Mouse (Mus musculus) lung, postnatal 36 days (tissue): ENCODE measurements around the gene Wdr92.
A peak's percentile ranks its signal among the peaks of the same experiment; 100 is the strongest.

ENCODE experiments used
- DNase-seq: peaks from one replicate; pipeline ENCODE4 v3.0.0; 2022; ENCODE audit warnings: mixed read lengths

Wdr92 gene

DNA sequence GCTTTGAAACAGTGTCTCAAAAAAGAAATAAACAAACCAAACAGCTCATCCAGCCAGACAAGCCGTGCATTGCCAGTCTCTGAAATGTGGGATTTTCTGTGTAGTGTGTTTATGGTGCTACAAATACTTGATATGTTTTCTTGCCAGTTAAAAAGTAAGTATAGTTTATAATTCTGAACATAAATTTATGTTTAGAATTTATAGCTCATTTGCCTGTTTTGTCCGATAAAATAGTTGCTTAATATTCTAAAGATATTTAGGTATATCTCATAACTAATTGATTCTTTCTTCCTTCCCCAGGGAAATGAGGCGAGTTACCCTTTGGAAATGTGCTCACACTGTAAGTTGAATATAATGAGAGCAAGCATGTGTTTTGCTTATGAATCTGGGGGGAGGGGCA lies at the start of gene Wdr92:
Wdr92 (plus strand) TSS at position 301 of the 400 bp plus-strand sequence.
- DNase-seq: no peak

DNA sequence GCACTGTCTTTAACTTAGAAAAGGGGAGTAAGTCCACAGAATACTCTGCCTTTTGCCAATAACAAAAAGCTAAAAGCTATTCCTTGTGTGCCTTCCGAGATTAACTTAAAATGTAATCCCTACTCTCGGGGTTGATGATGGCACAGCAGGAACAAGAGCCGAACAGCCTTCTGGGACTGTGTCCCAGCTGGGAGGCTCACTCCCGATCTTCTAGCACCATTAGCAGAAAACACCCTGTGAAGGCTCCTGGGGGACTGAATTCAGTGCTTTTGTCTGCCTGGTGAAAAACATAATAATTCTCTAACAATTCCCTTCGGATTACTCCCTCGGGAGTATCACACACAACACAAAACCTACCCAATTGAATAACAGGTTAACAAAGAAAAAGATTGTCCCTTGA lies 46.3 kb upstream of the Wdr92 start:
- no peak for DNase-seq

DNA sequence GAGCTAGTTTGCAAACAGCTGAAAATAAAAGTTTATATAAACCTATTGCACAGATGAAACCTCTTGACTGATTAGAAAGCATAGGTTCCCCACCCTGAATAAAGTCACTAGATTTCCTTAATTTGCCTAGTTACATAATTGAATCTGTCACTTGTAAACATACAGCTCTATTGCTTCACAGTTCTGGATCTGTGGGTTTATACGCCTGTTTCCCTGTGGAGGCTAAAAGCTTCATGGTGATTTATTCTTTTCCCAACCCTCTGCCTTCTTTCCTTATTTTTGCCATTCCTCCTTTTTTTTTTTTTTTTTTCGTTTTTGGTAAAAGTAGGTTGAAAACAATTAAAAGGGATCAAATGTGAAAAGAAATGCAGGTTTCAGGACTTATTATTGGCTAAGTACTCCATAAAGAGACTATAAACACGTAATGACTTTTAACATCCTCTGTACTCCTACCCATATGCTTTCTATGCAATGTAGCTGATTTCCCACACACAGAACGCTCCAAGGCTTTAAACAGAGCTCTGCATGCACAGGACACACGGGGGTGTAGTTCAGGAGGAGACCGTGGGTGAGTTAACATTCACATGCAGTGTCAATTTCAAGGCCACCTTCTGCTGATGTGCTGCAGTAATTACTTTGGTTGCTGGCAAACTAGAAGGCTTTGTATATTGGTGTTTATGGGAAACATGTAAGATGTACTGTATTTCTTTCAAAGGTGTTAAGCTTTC lies 43.4 kb upstream of the Wdr92 start:
- no peak for DNase-seq

DNA sequence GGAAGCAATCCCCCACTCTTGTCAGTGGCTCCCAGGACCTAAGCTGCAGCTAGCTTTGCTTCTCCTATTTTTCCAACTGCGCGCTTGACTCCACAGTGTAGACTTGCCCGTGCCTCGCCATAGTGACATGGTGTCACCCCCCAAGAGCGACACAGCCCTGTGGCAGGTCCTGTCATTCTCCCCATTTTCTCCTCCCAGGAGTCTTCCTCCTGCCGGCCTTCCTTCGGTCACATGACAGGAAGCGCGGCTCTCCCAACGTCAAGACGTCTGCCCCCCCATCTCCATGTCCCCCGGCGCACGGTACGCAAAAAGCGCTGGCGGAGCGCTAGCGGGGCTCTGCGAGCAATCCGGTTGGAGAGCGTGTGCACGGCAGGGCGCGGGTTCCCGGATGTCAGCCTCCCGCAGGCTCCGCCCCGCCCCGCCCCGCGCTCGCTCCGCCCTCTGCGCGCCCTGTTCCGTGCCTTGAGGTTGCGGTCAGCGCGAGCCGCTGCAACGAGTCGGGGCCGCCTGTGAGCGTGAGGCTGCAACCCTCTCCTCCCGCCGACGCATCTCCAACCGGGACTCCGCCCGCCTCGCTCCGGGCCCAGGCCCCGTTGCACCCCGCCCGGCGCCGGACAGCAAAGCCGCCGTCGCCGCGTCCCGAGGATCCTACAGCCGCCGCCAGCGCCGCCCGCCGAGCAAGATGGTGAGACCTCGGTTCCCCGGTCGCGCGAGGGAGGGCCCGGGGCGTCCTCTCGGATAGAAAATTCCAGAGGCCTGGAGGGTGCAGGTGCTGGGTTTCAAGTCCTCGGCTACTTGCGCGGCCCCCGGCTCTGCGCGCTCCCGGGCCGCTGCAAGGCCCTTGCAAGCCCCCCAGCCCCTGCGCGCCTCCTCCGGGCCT lies 22.8 kb upstream of the Wdr92 start, which contains the start of gene Ppp3r1:
Ppp3r1 (plus strand) TSS at position 406 of the 880 bp plus-strand sequence.
- DNase-seq: peak; percentile 97

DNA sequence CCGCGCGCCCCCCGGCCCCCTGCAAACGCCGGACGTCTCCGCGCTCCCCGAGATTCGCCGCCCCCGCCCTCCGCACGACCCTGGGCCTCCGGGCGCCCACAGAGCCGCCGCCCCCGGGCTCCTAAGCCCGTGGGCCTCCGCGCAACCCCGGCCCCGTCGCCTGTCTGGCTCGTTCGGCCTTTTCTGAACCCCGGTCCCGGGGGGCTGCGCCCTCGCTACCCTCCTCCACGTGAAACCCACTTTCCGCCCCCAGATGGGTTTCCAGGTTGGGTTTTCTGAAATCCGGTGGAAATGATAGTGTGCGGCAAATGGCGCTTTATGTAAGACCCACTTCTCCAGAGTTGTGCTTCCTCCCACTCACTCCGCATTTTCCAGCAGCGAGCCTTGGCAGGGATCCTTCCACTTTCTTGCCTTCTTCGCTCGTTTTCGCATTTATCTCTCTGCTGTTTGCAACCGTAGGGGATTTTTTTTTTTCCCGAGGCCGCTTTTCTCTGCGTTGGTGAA lies 22.1 kb upstream of the Wdr92 start:
- DNase-seq: peak; percentile 40

DNA sequence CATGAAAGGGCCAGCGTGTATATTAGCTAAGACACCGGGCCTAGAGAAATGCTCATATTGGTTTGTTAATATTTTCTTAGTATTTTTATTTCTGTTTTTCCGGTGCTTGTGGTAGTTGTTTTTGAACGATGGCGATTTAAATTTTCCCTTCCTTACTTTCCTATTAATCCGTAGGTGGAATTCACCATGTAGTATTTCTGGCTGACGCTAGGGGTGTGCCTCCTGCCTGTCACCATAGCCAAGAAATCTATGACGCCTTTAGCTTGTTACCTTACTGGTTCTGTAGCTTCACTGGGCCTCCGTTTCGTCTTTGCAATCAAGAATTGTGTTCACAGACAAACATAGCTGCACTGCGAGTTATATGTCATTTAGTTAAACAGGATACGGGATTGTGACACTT lies 21.7 kb upstream of the Wdr92 start:
- peak; percentile 84 for DNase-seq

DNA sequence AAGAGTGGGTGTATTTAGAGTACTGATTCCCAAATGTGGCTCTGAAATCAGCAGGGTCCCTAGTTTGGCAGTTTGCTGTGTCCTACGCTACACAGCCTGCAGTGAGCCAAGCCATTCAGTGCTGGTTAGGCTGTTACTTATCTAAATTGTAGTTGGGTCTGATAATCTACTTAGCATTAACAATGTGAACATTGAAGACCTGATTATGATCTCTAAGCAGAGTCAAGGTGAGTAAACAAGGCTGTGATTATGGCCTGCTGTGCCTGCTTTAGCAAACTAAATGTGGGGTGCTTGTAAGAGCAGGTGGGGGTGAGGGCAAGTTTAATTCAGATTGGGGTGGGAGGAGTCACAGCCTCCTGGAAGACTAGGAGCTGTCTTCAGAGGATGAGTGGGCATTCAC lies 18.0 kb upstream of the Wdr92 start:
- DNase-seq: no peak

DNA sequence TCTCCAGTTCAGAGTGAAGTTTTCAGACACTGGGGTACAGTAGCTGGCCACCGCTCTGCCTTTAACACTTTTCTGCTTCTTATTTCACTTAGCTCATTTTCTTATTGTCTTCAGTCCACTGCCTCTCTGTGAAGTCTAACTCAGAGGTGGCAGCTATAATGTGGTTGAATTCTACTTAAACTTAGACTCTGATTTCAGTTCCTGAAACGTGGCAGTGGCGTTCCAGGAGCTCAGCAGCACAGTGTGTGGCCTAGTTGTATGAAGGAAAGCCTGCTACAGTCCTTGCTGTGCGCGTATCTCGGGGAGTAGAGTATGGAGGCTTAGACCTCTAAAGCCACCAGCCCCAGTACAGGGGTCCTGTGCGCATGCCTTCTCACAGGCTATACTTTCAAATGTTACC lies 15.3 kb upstream of the Wdr92 start:
- DNase-seq: no peak

DNA sequence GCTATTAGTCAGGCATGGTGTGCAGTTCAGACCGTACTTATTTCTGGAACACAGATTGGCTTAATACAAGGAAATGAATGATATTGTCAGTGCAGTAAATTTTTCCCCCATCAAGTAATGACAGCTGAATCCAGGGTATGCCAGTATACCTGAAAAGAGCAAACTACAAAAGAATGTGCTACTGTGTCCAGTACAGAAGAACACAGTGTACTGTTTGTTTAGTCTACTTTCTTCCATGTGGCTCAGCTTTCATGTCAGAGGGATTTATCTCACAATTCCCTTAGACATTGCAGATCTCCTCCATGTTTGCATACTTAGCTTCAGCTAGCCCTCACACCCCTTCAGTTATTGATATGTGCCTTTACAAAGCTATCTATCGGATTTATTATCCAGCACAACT lies 12.6 kb upstream of the Wdr92 start:
- DNase-seq: no peak

DNA sequence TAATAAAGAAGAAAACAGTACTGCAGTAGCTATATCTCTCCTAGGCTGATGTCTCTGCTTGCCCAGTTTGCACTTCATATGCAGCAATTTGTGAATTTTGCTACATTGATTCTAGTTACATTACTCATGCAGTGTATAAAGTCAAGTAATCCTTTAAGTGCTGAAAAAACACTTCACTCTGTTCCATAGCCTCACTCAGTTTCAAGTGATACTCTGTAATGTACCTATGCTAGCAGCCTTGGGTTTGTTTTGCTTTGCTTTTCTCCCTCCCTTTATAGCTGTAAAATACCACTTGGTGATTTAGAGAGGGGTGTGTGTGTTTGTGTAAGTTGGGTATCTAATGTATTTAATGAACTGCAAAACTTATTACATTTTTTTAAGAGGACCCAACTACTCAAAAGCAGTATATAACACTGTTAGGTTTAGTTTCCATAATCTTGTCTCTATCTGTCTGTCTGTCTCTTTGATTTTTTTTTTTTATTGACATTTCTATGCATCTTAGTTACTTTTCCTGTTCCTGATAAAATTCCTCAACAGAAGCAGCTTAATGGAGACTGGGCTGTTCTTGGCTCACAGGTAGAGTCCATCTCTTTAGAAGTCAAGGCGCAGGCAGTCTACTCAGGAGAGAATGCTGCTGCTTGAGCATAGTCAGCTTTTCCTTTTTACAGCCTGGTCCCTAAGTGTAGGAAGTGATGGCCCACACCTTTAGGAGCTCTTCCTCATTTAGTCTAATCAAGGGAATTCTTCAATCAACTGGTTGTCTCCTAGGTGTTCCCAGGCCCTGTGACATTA lies 10.8 kb upstream of the Wdr92 start:
- DNase-seq: peak; percentile 34

DNA sequence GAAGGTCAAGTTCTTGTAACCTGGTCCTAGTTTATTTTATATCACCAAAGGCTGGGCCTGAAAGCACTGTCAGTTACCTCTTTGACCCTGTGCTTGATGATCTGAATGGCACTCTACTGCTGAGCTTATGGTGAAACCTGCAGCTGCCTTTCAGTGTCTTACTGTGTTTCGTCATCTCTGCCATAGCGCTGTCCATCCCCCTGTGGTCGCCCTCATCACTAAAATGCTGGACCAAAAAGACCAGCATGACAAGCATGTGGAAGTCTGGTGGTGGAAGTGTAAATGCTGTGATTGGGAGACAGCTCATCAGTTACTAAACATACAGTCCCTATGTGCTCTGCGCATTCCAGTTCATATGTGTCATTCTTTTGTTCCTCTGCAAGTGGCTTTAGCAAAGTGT lies 9.6 kb upstream of the Wdr92 start:
- DNase-seq: no peak

DNA sequence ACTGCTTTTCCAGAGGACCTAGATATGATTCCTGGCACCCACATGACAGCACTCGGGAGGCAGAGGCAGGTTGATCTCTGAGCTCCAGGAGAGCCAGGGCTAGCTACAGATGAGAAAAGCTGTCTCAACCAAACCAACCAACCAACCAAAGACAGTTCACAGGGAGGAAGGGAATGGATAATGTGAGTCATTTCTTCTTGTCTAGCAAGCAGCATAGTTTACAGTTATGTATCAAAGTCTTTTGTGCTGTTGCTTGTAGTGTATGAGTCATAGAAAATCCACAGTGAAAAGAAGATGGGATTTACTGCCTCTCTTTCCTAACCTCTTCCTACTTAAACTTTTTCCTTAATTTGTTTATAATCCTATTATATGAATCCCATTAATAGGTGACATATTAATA lies 5.3 kb upstream of the Wdr92 start:
- DNase-seq: no peak

DNA sequence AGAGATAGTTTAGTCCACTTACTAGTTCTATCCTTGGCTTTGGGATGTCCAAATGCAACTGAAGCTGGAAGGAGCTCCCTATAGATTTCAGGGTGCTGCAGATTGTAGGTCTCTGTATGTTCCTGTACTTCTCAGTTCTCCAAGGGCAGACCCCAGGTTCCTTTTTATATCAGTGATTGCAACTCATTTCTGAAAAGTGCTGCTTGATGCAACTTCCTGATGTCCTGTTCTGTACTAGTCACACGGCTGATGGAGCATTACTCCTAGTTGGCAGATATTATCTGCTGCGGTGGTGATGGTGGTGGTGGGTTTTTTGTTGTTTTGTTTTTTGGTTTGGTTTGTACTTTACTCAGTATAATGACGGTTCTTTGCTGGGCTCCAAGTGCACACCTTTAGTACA lies 1.2 kb upstream of the Wdr92 start:
- DNase-seq: peak; percentile 17

DNA sequence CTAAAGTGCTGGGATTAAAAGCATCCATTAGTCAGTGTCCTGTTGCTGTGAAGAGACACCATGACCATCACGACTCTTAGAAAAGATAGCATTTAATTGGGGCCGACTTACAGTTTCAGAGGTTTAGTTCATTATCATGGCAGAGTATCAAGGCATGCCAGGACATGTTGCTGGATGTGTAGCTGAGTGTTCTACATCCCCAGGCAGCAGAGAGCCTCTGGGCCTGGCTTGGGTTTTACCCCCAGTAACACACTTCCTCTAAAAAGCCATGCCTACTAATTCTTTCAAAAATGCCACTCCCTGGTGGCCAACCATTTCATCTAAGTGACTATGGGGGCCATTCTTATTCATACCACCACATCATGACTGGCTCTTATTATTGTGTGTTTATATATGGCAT lies 1.3 kb downstream of the Wdr92 start:
- no peak for DNase-seq

DNA sequence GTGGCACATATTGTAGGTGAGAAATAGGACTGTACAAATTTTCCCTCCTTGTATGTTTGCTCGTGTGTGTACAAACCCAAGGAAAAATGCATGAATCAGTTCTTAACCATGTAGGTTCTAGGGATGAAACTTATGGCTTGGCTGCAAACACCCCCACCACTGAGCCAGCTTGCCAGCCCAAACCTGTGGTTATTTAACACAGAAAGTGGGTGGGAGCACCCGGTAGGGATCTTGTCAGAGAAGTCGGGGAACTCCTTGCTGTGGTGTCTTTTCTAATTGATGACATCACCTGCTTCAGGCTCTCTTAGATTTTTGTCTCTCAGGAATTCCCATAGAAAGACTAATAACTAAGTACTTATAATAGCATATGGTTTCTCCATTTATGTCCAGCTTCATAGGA lies 5.7 kb downstream of the Wdr92 start:
- no peak for DNase-seq

DNA sequence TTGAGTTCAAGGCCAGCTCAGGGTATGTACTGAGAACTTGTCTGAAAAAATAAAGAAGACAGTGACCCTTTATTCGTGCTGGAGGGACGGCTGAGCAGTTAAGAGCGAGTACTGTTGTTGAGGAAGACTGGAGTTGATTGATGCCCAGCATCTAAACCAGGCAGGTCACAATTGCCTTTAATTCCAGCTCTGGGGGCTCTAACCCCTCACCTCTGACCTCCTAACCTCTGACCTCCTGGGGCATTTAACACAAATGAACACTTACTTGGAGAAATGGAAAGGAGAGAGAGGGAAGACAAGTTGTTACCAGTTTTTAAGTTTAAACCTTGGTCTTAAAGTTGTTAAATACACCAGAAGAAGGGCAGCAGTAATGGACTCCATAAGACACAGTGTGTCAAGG lies 6.9 kb downstream of the Wdr92 start:
- DNase-seq: no peak

DNA sequence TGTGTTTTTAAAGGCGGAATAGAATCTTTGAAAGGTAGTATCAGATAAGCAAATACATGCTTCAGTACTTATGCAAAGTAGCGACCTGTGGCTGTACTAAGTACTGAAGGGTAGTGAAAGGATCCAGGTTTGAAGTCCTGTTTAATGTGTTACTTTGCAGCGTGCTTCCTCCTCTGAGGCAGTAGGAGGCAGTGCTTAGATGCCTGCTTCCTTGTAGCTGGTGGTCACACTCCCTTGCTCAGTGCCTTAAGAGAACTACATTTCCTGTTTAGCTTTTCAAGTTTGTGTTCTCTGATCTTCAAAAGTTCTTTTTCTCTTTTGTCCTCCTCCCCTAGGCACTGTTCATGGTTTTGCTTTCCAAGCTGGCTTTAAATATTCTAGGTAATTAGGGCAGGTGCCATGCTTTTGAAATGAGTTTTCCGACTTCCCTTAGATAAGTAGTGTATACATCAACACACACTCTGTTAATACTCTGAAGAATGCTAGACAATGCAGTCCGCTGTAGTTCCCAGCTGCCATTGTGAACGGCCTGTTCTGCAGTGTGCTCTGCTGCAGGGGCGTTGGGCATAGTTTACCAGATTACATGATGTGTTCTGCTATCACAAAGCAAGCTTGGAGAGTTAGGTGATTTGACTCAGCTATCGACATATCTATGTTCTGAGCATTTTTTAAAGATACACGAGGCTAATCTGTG lies 10.4 kb downstream of the Wdr92 start:
- peak; percentile 21 for DNase-seq

DNA sequence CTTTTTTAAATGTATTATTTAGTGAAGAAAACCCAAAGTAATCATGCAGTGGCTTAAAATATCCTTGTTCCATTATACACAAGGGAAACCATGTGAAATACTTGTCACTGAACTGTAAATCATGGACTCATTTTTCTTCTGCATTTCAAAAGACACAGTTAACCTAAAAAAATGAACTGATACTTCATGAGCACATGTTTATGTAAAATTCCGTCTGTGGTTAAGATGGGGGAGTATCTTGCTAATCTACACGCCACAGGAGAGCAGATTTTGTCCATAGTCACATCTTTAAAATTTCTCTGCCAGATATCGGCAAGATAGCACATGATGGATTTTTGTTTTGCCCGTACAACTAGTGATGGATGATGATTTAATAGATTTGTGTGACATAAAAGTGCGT lies 17.3 kb downstream of the Wdr92 start:
- no peak for DNase-seq

DNA sequence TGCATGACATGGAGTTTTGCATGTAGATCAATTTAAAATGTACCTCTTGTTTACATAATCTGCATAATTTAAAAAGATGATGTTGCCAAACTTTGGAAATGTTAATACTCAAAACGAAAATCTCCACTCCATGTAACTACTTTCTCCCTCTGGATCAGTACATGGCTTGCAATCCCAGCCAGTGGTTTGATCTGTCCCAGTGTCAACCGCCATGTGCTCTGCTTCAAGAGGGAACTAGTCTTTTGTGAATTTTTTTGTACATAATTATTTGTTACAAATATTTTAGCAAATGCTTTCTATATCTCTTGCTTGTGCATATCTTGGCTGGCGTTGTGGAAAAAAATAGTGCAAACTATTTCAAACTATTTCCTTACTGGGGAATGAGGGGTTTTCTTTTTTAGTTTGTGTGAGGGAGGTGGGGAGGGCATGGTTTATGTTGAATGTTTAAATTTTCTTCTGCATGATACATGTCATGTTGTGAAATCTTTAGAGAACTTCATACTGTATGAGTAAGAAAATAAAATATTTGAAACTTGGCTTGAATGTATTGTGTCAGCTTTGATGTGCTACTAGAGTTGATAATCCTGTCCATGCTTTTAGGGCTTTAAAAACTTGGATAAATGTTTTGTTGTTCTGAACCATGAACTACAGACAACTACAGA lies 18.1 kb downstream of the Wdr92 start:
- DNase-seq: no peak

DNA sequence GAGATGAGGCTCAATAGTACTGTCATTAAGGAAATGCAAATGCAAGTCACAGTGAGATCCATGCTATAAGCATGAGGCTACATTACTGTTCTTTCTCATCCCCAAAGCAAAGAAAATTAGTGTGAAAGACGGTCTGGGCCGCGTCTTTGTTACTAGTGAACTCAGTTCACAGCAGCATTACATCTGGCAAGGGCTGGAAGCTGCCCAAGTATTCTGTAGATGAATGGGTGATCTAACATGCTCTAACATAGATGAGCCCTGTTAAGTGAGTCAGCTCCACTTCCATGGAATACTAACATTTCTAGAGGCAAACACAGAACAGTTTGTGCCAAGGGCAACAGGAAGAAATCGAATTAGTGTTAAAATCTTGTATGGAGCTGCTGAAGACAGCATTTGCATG lies 19.0 kb downstream of the Wdr92 start:
- DNase-seq: no peak

DNA sequence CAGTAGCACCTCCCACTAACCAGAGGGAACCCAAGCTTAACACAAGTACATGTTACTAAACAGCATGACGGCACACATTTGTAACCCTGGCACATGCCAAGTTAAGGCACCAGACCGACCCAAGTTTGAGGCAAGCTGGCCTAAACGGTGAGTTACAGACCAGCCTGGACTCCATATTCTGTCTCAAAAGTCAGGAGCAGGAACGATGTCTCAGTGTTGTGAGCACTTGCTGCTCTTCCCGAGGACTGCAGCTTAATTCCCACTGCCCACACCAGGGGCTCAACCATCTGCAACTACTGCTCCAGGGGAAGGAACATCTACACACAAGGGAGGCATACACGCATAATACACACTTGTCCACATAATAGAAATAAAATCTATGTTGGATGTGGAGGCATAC lies 20.6 kb downstream of the Wdr92 start:
- DNase-seq: no peak
